Mouse (Mus musculus) gastrocnemius, postnatal 36 days (tissue): ENCODE measurements around the gene Jph4. TPM values are rescaled to one million over a fixed set of nuclear protein-coding genes. Genes with fewer than 3 reads are reported as not detected.

Source experiments
- DNase-seq, 2 experiments: peaks; one replicate each; pipeline ENCODE4 v3.0.0; 2022
- intact Hi-C: fragments of 180-260 bp; cut with DNase I; formaldehyde crosslinking; loops from one replicate; pipeline ENCODE4 v1.15.1; 2025
- total RNA-seq, 2 experiments: library from RNA; stranded (reverse); gene quantifications; 2 replicates each; pipeline ENCODE4 v1.2.3; 2021

Jph4 gene
- total RNA-seq, 2 experiments from 2014 or later, result 0.17 to 0.23 TPM

DNA sequence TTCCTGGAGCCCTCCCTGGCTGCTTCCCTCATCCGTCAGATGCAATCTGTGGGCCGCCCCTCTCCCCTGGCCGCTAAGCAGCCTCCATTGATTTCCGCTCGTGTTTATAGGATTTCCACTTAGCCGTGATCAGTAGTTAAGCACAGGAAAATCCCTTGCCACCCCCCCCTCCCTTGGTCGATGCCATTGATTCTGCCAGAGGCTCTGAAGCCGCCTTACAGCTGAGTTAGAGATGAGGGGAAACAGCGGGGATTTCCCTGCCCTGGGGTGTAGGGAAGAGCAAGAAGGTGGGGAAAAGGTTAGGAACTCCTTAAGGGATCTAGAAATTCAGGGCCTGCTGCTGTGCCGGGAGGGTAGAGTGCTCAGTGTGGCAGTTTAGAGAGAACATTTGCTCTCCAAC lies 19.1 kb downstream of the Jph4 start:
- intact Hi-C loops, result loop anchor here (10.0 kb wide), 1 partner anchor 583 kb away; the partner anchor contains the start of gene Prmt5
- DNase-seq, result no peak

DNA sequence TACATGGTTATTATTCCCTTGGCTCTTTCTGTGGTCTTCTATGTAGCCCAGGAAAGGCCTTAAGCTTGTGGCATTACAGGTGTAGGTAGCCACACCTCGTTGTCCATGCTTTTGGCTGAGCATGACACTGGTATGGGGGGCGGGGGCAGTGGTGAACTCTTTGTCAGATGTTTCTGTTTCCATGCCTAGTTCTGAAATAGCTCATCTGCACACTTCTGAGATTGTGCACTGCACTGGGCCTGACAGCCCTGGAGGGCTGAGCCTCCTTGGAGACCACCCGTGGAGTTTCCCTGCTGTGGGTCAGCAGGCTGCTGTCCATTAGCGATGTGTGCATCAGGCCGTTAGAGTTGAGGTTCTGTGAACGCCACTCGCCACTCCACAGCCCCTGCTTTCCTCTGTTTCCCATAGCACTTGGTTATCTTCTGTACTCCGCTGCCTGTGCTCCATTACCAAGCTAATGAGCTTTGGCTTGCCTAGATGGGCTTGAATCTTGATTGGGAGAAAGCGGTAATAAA lies 20.1 kb downstream of the Jph4 start:
- no peak for DNase-seq
- intact Hi-C loops, result loop anchor here (10.0 kb wide), 1 partner anchor 582 kb away; the partner anchor contains the start of gene Prmt5

DNA sequence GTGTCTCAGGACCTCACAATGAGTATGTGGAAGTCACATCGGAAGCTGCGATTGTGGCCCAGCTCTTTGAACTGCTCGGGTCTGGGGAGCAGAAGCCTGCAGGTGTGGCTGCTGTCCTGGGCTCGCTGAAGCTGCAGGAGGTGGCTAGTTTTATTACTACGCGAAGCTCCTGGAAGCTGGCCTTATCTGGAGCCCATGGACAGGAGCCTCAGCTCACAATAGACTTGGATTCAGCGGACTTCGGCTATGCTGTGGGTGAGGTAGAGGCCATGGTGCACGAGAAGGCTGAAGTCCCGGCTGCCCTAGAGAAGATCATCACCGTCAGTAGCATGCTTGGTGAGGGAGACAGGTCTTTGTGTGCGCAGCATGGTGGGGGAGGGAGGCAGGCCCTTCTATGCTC lies 21.1 kb downstream of the Jph4 start:
- intact Hi-C loops, result loop anchor here (10.0 kb wide), 1 partner anchor 581 kb away; the partner anchor contains the start of gene Prmt5
- DNase-seq, result no peak

DNA sequence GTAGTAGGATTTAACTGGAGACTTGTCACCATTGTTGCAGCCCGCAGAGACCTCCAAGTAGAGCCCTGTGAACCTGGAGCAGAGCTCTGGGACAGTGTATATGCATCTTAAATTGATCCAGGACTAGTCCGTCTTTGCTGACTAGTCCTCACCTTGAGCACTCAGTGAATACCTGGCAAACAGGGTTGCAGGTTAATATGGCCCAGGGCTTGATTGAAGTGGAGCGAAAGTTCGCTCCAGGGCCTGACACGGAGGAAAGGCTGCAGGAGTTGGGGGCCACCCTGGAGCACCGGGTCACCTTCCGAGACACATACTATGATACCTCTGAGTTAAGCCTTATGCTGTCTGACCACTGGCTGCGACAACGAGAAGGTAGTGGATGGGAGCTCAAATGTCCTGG lies 21.5 kb downstream of the Jph4 start:
- intact Hi-C loops, result loop anchor here (10.0 kb wide), 1 partner anchor 580 kb away; the partner anchor contains the start of gene Prmt5
- no peak for DNase-seq

DNA sequence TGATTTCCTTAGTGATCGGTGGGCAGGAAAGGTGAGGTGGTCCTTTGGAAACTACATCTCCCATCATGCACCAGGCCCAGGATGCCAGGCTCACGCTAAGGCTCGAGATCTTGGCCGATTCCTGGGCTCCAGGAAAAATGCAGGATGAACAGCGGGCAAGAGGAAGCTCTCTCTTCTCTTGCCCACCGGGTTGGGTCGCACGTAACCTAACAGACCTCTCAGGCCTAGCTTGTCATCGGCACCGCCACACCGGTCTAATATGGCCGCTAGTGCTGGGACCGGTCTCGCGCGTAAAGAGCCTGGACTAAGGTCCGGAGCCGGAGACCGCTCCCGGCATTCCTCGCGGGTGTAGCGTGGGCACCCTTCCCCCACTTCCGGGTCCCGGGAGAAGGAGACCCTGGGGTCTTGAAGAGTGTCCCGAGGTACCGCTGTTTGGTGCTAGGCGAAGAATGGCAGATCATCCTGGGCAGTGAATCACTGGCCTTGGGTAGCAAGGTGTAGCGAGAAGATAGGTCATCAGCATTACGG lies 22.0 kb downstream of the Jph4 start, which contains the start of gene Thtpa:
Gene Thtpa (plus strand): TSS at position 81 of the 528 bp plus-strand sequence.
- peak; percentile 55 to 72 for DNase-seq
- intact Hi-C loops, result loop anchor here (5.0 to 10.0 kb wide), 2 partner anchors 202 to 580 kb away; partner anchors contain the start of genes Pabpn1 and Prmt5

DNA sequence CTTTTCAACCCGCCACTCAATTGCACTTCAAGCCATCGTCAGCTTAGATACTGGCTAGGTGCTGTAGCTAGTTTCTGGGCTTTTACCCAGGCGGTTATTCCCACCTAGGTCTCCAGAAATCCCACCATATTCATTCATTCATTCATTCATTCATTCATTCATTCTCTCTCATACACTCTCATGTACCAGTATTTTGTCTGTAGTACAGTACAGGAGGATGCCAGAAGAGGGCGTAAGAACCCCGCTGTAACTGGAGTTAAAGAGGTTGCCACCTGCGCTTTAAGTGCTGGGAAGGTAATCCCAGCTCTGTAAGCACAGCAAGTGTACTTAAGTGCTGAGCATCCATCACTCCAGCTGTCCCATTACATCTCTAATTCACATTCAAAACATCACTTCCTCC lies 22.8 kb downstream of the Jph4 start:
- intact Hi-C loops, result loop anchor here (5.0 to 10.0 kb wide), 2 partner anchors 202 to 579 kb away; partner anchors contain the start of genes Pabpn1 and Prmt5
- DNase-seq, result no peak

DNA sequence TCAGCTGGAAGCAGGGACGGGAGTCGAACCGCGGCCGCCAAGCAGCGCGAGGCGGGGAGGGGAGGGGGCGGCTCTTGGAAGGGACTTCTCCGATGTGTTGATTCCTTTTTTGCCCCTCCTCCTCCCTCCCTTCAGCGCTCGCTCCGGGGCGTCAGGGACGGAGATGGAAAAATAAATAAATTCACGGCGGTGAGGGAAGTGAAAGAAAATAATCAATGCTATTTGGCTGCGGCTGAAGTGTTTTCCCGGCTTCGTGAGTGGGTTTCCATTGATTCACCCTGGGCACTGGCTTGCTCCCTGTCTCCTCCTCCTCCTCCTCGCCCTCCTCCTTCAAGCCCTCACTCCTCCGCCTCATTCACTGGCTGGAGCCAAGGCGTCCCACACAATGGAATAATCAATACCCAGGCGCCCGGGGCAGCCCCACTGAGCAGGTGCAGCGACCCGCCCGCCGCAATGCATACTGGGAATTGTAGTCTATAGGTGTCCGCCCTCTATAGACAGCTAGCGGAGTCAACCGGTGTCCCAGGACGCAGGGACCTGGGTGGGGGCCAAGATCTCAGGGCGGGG lies 24.6 kb downstream of the Jph4 start, which contains the start of gene Zfhx2:
Gene Zfhx2 (minus strand): TSS at position 314 of the 567 bp plus-strand sequence.
- intact Hi-C loops, result loop anchor here (5.0 to 10.0 kb wide), 2 partner anchors 200 to 577 kb away; partner anchors contain the start of genes Pabpn1 and Prmt5

DNA sequence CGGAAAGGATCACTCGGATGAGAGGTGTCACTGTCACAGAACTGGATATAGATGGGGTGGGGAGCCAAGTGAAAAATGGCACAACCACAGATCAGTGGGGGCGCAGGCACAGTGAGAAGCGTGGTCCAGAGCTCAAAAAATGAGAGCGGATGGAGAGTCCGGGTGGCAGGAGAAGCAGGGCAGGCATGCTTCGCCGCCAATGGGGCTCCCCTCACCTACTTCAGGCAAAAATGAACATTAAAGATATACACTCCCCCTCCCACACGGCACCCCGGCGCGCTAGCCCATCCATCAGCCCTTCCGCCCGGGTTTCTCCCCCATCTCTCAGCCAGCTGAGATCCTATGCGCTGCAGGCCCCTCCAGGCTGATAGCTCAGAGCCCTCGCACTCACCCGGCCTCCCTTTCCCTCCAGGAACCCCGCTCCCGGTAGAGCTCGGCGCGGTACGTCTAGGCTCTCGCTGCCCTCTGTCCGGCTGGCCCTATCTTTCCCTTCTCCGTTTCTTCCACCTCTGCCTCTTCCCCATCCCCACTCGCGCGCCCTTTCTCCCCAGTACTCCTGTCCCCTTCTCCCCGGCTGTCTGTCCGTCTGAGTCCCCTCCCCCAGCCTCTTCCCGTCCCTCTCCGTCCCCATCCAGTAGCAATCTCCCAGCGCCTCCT lies 25.4 kb downstream of the Jph4 start:
- intact Hi-C loops, result loop anchor here (5.0 to 10.0 kb wide), 2 partner anchors 199 to 577 kb away; partner anchors contain the start of genes Pabpn1 and Prmt5
- no peak for DNase-seq

More for the DNA sequence above, 24.6 kb downstream of the Jph4 start, which contains the start of gene Zfhx2:
- DNase-seq, result peak; percentile 85 to 90

DNA sequence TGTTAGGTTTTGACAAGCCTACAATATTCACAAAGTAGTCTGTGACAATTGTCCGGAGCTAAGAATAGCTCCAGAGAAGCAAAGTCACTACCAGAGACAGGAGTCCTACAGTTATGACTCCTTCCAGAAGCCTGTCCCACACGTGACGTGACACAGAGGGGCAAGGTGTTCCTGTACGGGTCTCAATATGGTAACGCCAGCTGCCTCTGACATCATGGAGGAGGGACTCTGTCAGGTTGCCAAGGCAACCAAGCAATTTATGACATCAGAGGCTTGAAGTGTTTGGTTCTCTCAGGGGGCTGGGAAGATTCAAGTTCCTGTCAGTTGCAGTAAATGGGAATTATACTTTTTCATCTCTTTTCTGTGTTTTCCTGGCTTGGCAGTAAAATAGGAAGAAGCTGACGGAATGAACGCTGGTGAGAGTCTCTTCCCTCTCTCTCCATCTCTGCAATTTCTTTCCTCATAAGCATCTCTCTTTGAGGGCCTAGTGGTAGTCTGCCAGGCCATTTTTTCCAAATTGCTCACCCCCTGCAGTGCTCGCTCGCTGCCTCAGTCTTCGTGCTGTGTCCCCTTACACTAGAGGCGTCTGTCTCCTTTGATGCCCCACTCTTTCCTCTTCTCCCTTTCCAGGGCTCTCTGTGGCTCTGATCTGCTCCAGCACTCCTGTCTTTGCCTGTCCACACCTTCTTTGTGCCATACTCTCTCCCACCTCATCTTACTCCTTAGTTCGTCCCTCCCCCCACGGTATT lies 27.4 kb downstream of the Jph4 start:
- no peak for DNase-seq
- intact Hi-C loops, result no loop called here

DNA sequence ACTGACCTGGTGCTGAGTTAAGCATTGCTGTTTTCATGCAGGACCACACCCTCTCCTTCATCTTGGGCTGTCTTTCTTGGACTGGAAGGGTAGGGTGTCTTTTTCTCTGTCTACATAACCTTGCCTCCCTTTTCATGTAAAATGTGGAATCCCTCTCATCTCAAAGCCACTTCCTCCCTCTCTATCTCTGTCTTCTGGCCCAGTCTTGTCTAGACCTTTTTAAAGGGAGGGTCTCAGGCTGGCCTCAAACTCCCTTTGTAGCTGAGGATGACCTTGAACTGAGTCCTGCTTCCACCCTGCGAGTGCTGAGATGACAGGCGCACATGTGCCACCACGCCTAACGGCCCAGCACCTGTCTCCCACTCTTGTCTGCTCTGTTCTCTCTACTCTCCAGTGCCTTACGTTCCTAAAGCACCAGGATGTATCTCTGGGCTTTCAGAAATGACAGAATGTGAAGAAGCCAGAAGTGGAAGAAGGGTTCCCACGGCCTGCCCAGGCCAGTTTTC lies 30.7 kb downstream of the Jph4 start:
- intact Hi-C loops, result no loop called here

DNA sequence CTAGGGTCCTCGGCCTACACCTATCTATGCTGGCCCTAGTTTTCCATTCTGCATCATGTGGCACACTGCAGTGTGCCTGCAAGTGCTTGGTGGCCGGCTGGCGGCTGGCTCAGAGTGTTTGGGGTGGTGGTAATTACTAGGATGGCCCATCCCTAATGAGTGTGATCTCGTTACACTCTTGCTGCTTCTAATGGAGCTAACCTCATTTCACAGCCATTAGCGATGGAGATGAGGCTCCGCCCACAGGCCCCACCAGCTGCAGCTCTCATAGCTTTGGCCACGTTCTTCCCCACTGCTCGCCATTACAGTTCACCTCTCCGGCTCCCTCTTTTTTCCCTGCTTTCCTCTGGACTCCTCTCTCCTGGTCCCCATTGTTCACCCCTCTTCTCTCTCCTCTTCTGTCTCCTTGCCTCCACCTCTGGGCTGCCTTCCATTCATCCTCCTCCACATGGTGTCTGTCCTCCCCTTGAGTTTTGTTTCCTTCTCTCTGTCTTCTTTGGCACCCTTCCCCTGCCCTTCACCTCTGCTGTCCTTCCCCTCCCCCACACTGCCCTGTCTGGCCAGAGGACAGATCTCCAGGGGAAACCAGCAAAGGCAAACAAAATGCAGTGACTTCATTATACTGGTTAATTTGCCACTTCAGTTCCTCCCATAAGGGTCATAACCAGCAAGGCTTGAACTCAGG lies 31.3 kb downstream of the Jph4 start:
- intact Hi-C loops, result no loop called here
- no peak for DNase-seq

More for the DNA sequence above, 30.7 kb downstream of the Jph4 start:
- DNase-seq, result no peak

DNA sequence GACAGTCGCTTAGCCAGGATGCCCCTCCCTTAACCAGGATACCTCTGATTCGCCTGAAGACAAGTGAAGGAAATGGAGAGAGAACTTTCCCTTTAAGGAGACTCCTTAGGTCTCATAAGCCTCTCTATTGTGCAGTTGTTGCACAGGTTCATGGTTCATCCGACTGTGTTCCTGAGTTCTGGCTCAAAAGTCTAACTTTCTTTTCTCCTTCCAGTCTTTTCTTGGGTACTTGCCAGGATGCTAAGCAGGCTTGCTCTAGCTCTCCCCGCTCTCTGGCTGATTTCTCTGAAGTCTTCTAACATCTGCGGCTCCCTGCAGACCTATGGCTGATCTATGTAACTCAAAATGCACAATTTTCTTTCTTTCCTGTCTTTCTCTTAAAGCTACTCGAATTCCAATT lies 33.3 kb downstream of the Jph4 start:
- intact Hi-C loops, result no loop called here
- DNase-seq, result no peak

DNA sequence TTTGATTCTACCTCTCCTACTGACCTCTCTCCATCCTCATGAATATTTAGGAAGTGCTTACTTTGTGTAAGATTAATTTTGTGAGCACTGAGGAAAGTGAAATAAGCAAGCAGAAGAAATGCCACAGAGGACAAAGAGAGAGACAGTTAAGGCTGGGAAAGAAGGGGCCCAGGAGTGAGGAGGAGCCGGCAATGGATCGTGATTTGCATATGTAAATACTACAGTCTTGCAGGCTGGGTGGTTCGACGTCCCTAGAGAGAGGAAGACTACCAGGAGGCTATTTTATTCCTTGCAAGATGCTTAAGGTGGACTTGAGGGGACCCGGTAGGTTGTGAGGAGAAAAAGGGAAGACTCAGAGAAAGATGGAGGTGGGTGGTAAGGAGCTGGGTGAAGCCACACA lies 35.6 kb downstream of the Jph4 start:
- DNase-seq, result no peak
- intact Hi-C loops, result no loop called here

DNA sequence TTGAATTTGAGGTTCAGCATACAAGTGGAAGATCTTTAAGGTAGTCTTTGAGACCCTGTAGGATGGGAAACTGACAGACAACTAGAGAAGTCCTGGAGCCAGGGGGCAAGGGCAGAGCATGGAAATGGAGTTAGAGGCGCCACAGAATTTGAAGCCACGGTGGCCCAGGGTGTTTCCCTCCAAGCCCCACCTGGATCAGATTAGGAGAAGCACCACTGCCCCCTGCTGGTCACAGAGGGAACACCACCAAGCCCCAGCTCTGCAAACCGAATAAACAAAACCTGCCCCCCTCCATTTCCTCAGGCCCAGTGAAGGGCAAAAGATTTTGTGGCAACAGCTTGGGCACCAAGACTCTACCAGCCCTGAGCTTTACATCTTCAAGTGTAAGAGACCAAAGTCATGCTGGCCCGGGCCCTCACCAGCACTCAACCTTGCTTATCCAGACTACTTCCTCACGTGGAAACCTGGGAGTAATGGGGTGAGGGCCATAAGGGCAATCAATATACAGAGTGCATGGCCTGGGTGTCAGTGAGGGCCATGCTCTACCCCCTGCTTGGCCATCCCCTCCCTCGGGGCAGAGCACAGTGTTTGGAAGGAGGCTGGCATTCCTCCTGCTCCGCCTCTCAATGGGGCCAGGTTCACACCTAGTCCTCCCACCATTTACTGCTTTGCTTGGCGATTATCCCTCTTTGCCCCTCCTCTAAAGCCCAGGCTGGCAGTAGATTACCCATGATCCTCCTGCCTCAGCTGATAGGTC lies 37.3 kb downstream of the Jph4 start:
- DNase-seq, result peak; percentile 50 to 59
- intact Hi-C loops, result loop anchor here (2.0 kb wide), 1 partner anchor 53 kb away; no protein-coding TSS in a partner anchor

DNA sequence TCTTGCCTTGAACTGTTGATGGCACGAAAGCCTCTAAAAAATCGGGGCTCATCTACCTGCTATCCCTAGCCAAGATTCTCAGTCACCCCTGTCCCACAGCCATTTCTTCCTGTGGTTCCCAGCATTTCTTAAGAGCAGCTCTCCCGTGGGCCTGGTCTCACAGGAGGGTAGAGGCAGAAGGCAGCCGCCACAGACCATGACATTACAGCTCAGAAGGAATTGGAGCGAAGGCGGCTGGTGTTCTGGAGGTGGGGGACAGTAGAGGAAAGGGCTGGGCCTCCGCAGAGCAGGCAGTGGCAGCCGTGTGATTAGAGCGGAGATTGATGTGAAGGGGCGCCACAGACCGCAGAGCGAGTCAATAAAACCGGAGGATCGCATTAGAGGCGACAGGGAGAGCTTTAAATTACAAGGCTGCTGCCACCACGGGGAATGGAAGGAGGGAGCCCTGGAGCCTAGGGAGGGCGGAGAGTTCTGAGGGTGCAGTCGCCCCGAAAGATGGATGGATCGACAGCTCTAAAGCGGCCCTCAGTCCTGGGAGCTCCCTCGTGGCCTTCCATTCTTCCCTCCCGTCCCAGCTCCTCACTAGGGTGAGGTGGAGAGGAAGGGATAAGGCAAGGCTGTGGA lies 38.3 kb downstream of the Jph4 start:
- intact Hi-C loops, result loop anchor here (2.0 kb wide), 1 partner anchor 52 kb away; no protein-coding TSS in a partner anchor
- no peak for DNase-seq

DNA sequence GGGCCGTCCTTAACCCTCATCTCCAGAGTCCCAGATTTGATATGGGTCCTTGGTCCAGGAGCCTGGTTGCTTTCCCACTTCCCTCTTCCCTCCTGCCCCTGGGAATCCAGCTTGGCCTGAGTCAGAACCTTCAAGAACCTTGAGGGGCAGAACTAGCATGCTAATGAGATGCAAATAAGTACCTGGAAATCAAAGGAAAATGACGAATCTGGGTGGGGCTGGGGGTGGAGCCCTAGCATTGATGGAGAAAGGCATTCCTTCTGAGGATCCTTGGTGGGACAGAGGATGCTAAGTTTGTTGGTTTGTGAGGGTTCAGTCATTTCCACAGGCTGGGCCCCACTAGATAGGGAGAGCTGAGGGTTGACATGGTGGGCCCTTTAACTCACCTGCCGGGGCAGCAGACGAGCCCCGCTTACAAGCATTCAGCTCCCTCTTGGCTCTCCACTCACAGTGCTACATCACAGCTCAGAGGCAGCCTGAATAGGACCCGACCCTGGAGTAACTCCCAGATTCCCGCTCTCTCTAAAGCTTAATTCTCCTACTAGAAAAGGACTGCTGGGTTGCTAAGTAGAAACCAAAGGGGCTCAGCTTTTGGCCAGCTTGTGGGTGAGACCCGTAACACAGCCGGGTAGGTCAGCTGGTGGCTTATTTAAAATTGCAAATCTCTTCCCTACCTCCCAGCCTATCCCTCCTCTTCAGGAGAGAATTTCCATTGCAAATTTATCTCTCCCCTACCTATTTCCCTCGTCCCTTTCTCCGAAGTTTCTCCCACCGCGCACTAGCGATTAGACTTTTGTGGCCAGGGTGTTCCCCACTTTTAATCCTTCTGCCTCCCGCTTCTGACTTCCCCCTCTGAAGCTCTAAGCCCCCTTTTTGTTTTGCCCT lies 39.0 kb downstream of the Jph4 start:
- intact Hi-C loops, result loop anchor here (2.0 kb wide), 1 partner anchor 51 kb away; no protein-coding TSS in a partner anchor
- DNase-seq, result no peak

DNA sequence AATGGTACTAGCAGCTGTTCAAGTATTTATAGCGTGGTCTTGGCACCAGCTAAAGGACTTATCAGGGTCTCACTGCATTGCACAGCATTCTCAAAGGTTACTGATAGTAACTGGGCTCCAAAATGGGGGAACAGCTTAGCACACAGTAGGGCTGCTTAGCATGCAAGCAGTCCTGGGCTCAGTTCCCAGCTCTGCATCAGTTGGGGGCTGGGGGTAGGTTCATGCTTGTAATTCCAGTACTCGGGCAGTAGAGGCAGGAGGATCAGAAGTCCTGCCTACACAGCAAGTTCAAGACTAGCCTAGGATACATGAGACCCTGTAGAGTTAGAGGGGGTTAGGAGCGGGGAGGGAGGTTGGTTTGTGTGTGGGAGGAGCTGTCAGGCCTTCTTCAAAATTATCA lies 39.8 kb downstream of the Jph4 start:
- no peak for DNase-seq
- intact Hi-C loops, result no loop called here
